Mouse (Mus musculus) thymus, postnatal 0 days (tissue): ENCODE data around the gene Tra2b. TPM values are rescaled to one million over a fixed set of nuclear protein-coding genes. Genes with fewer than 3 reads are reported as not detected.
"Not testable (repeated sequence)": the region's sequence is repeated elsewhere in the genome, so short reads cannot be mapped to it uniquely, and the experiment has no call there.

Experiments used
- DNase-seq: peaks from one replicate; pipeline ENCODE4 v3.0.0-alpha.2; 2015; ENCODE audit warnings: low spot score
- polyA plus RNA-seq: library from polyadenylated mRNA; unstranded; fragments of >200 nt; fragmentation: Nextera tagmentation; extraction: Ambion mirVana; gene quantifications from 2 replicates; pipeline ENCODE4 v1.2.1, GENCODE M21; 2015

The Tra2b gene
- polyA plus RNA-seq, 1 experiment from 2014 or later: 431 TPM

GRCm38 (mm10) chr16:22249754-22250153, 16.1 kb downstream of the Tra2b start:
- DNase-seq: no peak

- no peak for DNase-seq
Measured at GRCm38 (mm10) chr16:22242239-22242866, 23.5 kb downstream of the Tra2b start.

GRCm38 (mm10) chr16:22241376-22242238, 24.2 kb downstream of the Tra2b start:
- DNase-seq: no peak

DNA sequence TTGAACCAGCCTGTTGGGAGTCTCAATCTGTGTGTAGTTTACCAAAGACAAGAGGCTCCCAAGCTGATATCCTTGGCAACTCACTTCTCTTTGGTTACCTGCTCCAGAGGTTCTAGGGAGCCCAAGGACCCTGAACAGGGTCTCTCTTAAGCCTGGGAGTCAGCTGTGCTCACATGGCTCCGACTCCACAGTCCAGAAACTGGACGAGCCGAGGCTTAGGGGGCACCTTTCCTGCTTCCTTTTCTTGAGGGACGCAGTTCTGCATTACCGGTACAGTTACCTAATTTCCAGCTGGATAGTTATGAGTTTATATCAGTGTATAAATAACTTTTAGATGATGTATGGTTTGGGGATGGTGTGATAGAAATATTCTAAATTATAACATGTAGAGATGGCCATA, 24.9 kb downstream of the Tra2b start:
- no peak for DNase-seq

GRCm38 (mm10) chr16:22239978-22240377, 25.8 kb downstream of the Tra2b start:
- no peak for DNase-seq

- no peak for DNase-seq
Measured at GRCm38 (mm10) chr16:22238928-22239620, 26.7 kb downstream of the Tra2b start.

DNA sequence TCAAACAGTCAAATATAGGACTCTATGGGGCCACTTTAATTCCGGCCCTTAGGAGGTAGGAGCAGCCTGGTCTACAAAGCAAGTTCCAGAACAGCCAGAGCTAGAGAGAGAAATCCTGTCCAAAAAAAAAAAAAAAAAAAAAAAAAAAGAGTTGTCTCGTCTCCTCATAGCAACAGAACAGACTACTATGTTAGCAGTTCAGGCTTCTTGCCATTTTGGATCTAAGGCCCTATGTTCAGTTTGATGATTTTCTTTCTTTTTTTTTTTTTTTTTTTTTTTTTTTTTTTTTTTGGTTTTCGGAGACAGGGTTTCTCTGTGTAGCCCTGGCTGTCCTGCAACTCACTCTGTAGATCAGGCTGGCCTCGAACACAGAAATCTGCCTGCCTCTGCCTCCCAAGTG, 27.4 kb downstream of the Tra2b start:
- DNase-seq: not testable (repeated sequence)

DNA sequence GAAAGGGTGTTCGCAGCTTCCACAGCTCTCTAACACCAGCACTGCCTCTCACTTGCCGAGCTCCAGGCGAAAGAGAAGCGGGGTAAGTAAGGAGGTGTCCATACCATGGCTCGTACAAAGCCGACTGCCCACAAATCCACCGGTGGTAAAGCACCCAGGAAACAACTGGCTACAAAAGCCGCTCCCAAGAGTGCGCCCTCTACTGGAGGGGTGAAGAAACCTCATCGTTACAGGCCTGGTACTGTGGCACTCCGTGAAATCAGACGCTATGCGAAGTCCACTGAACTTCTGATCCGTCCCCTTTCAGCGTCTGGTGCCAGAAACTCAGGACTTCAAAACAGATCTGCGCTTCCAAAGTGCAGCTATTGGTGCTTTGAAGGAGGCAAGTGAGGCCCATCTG, 29.0 kb downstream of the Tra2b start:
- no peak for DNase-seq

GRCm38 (mm10) chr16:22234535-22234934, 31.3 kb downstream of the Tra2b start:
- no peak for DNase-seq

- DNase-seq: not testable (repeated sequence)
Measured at GRCm38 (mm10) chr16:22230276-22230675, 35.5 kb downstream of the Tra2b start.

DNA sequence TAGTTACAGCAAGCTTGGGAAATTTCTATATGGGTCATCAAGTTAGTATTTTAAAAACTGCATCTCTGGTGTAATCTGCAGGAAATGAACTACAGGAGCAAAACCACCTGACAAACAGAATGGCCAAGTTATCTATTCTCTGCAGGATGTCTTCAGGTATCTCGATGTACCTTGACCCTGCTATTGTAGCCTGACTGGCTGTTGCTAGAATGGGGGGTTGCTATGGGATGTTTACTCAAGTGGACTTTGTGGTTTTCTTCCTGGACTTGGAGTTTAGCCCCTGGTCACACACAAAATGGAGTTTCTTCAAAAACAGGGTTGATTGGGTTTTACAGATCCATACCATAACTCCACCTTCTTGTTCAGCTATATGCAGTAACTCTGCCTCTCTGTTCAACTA, 62.3 kb downstream of the Tra2b start:
- DNase-seq: no peak

GRCm38 (mm10) chr16:22201858-22202257, 63.9 kb downstream of the Tra2b start:
- no peak for DNase-seq

DNA sequence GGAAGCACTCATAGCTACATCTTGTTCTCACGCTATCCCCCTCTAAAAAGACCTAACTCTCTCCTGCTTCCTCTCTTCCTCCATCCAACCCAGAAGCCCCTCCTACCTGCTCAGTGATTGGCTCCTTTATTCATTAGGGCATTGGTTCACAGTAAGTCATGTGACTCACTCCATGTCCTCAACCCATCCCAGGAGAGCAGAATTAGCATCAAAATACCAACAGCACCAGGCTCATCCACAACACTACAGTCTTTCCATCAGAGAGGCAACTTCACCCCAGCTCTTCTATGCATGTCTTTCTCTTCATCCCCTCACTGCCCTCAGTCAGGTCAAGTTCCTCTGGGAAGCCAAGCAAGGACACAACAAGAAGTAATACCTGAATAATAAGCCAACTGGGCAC, 65.3 kb downstream of the Tra2b start:
- no peak for DNase-seq

Other genes starting within 250 kb of the Tra2b start
- 6.8 and 8.5 TPM in 2 replicates for gene Igf2bp2, start 102.7 kb downstream of the Tra2b start, polyA plus RNA-seq
- 12.1 and 14.7 TPM in 2 replicates for gene Etv5, start 173.7 kb upstream of the Tra2b start, polyA plus RNA-seq